In genomic region chr3:152950299-152950698, GRCm38 (mm10) we compare ENCODE assay signal across 23 mouse cellular contexts. TPM values are rescaled to one million over a fixed set of nuclear protein-coding genes. Genes with fewer than 3 reads are reported as not detected.
DNase-seq lines count a peak whose midpoint lies in the region; ATAC-seq and TF ChIP-seq lines count a peak whose summit lies in the region.
"Had no signal": no experiment of that assay in that cellular context is flagged by ENCODE, and none has a peak within 500 bp of the region (broad histone marks: within the 10 kb centered on the region; RNA-seq: fewer than 3 reads in every experiment).

No protein-coding gene starts in this region.

- no peaks in the 10 kb centered on the region for H3K9me3 ChIP-seq in liver, embryonic 14.5 days (ENCODE audit: control insufficient read depth, low read length)
- H3K9me3 ChIP-seq: embryonic facial prominence, embryonic 15.5 days; forebrain, embryonic 15.5 days; heart, embryonic 10.5 days; hindbrain, embryonic 10.5 days; lung, embryonic 15.5 days; midbrain, embryonic 10.5 days had no signal

- H3K4me2 ChIP-seq in liver, embryonic 14.5 days (ENCODE audit: low read depth) = no peak overlapping the region
- H3K4me2 ChIP-seq: embryonic facial prominence, embryonic 15.5 days; forebrain, embryonic 15.5 days; lung, embryonic 15.5 days had no signal

- H3K36me3 ChIP-seq in thymus, adult 2 months (ENCODE audit: control insufficient read depth, insufficient read depth, low read length) = no peaks in the 10 kb centered on the region
- no peaks in the 10 kb centered on the region for H3K36me3 ChIP-seq in liver, embryonic 14.5 days (replicated peaks; ENCODE audit: control insufficient read depth, insufficient read depth, low read depth)
- H3K36me3 ChIP-seq: embryonic facial prominence, embryonic 15.5 days; forebrain, embryonic 15.5 days; heart, embryonic 10.5 days; hindbrain, embryonic 10.5 days; lung, embryonic 15.5 days; midbrain, embryonic 10.5 days had no signal

- no peak for TF ChIP-seq POLR2A in thymus, adult 2 months (IDR thresholded peaks at IDR 0.05; ENCODE audit: control insufficient read depth, extremely low read depth, insufficient read depth, low read length, poor library complexity)

- no peak for TF ChIP-seq CTCF in thymus, adult 2 months (IDR thresholded peaks at IDR 0.05; ENCODE audit: borderline replicate concordance, control insufficient read depth, extremely low read depth, insufficient read depth, low read length, poor library complexity)
- TF ChIP-seq CTCF in liver, embryonic 14.5 days (IDR thresholded peaks at IDR 0.05; ENCODE audit: low read depth) = no peak

- peak overlapping the region; percentile 33; the same call in 1 of the 2 replicates for H3K27ac ChIP-seq in thymus, adult 2 months (ENCODE audit: control insufficient read depth, insufficient read depth, low read length)
- no peak overlapping the region for H3K27ac ChIP-seq in liver, embryonic 14.5 days
- H3K27ac ChIP-seq: embryonic facial prominence, embryonic 15.5 days; forebrain, embryonic 15.5 days; heart, embryonic 10.5 days; hindbrain, embryonic 10.5 days; left cerebral cortex, adult 2 months; lung, embryonic 15.5 days; midbrain, embryonic 10.5 days had no signal

- peaks cover 34% of the 10 kb centered on the region for H3K4me1 ChIP-seq in thymus, adult 2 months (replicated peaks; ENCODE audit: control insufficient read depth, insufficient read depth, low read length)
- H3K4me1 ChIP-seq in liver, embryonic 14.5 days (replicated peaks; ENCODE audit: control insufficient read depth in 2 of 2, insufficient read depth in 2 of 2, low read length in 1 of 2) = peaks cover 6 to 30% of the 10 kb centered on the region in 2 experiments
- H3K4me1 ChIP-seq: embryonic facial prominence, embryonic 15.5 days; forebrain, embryonic 15.5 days; heart, embryonic 10.5 days; hindbrain, embryonic 10.5 days; lung, embryonic 15.5 days; midbrain, embryonic 10.5 days had no signal

- no peak overlapping the region for H3K4me3 ChIP-seq in thymus, adult 2 months (ENCODE audit: control insufficient read depth, insufficient read depth, low read length)
- no peak overlapping the region for H3K4me3 ChIP-seq in liver, embryonic 14.5 days (ENCODE audit: insufficient read depth in 1 of 2, low read depth in 2 of 2, low read length in 2 of 2)
- H3K4me3 ChIP-seq: embryonic facial prominence, embryonic 15.5 days; forebrain, embryonic 15.5 days; heart, embryonic 10.5 days; hindbrain, embryonic 10.5 days; left cerebral cortex, adult 2 months; lung, embryonic 15.5 days; midbrain, embryonic 10.5 days had no signal

- no peak for TF ChIP-seq EP300 in liver, embryonic 14.5 days (IDR thresholded peaks at IDR 0.05; ENCODE audit: low read depth)

- ATAC-seq in liver, embryonic 14.5 days (ENCODE audit: insufficient read depth) = peak; percentile 62
- ATAC-seq in erythroblast, adult 5-6 weeks (replicated peaks; ENCODE audit: low FRiP score, poor library complexity, severe bottlenecking) = no peak
- ATAC-seq: forebrain, embryonic 15.5 days; midbrain, embryonic 16.5 days had no signal

- no peak for DNase-seq in thymus, adult 2 months
- DNase-seq in thymus, postnatal 25 days = no peak
- DNase-seq in MEL-GATA-1-ER (ENCODE audit: extremely low read depth, low read depth) = peak; percentile 98
- no peak for DNase-seq in liver, embryonic 14.5 days (ENCODE audit: low read depth in 3 of 3, low spot score in 3 of 3)
- peak; percentile 75 for DNase-seq in naive thymus-derived CD4-positive, alpha-beta T cell, adult 2 months (ENCODE audit: low read depth)
- no peak for DNase-seq in adrenal gland, postnatal 36 days
- DNase-seq: adrenal gland, adult 2 months; B cell, adult 2 months; cerebellum, adult 2 months; cerebellum, postnatal 25 days; kidney, adult 2 months; kidney, postnatal 10 days; lung, postnatal 36 days had no signal

- H3K9ac ChIP-seq in liver, embryonic 14.5 days (replicated peaks) = no peak overlapping the region
- H3K9ac ChIP-seq: embryonic facial prominence, embryonic 15.5 days; forebrain, embryonic 15.5 days; lung, embryonic 15.5 days had no signal

- no peaks in the 10 kb centered on the region for H3K27me3 ChIP-seq in thymus, adult 2 months (ENCODE audit: control insufficient read depth, insufficient read depth, low read length)
- no peaks in the 10 kb centered on the region for H3K27me3 ChIP-seq in liver, embryonic 14.5 days (ENCODE audit: control insufficient read depth, insufficient read depth, low read length)
- H3K27me3 ChIP-seq: embryonic facial prominence, embryonic 15.5 days; forebrain, embryonic 15.5 days; lung, embryonic 15.5 days had no signal

- 15% methylated on average over 5 of the region's 5 CpGs for WGBS in thymus, adult 2 months
- 22% methylated on average over 5 of the region's 5 CpGs for WGBS in liver, embryonic 14.5 days (ENCODE audit: insufficient replicate concordance)

RNA-seq across cellular contexts. Expression of gene St6galnac5, which starts 31.7 kb away (rescaled TPM):
- 0.08 and 0.19 TPM in 2 replicates for polyA plus RNA-seq in thymus, adult 2 months (2012; rRNA removed)
- 0.01 TPM in 2 replicates for polyA plus RNA-seq in liver, embryonic 14.5 days (2012; rRNA removed)
- polyA plus RNA-seq in liver, embryonic 14.5 days (2014; fragmentation: Nextera tagmentation; extraction: Ambion mirVana) = 0.03 TPM in 1 of 2 replicates, not detected in the other
- under 1 TPM; 0.56 to 0.79 TPM for total RNA-seq in adrenal gland, postnatal 36 days (2021)
- not detected in 2 replicates for total RNA-seq in erythroblast, adult 5-6 weeks (2015; ENCODE audit: low replicate concordance)
- not detected in 2 replicates for total RNA-seq in erythroblast, adult 5-6 weeks (2017; ENCODE audit: low replicate concordance)
- total RNA-seq: granulocyte monocyte progenitor cell, adult 5-6 weeks had no signal

Comparison
In these comparisons a context has a peak if more than half of its experiments do, and no peak if none do; other contexts are left out.
1. DNase-seq: peak in MEL-GATA-1-ER (single experiment) and naive thymus-derived CD4-positive, alpha-beta T cell, adult 2 months (single experiment); none in thymus, adult 2 months (single experiment), thymus, postnatal 25 days (single experiment), liver, embryonic 14.5 days (0 of 3) and adrenal gland, postnatal 36 days (0 of 2).